Mouse (Mus musculus) telencephalon, adult 2 months (tissue): Measurements from ENCODE around the gene Gjd3.

Experiments
- DNase-seq: peaks from one replicate; pipeline ENCODE4 v3.0.0-alpha.2; 2011; ENCODE audit warnings: low read depth, low spot score

Gene Gjd3

DNA sequence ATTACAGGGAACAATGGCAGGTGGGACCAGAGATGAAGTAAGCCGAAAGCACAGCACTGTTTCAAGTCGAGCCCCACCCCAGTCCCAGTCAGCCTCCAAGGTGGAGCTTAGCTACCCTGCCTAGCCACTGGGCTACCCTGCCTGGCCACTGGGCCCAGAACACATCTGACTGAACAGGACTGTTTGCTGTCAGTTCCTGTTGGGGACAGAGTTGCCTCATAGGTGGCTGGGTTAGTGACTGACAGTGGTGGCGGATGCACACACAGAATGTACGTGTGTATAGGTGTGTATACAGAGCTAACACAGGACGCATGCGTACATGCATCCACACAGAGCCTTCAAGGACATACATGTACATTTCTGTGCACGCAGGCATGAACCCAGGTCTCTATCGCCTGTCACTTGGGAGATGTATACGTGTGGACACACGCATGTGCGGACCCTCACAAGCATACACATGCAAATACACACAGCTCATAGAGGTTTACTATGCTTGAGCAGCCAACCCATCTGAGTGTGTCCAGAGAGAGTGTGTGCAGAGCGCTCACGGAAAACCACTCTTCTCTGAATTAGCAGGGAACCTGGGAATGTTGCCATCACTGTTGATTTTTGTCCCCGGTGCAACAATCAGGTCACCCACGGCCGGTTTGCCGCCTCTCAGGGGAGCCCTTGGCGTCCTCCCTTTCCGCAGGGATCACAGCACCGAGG is 1.4 kb downstream of the Gjd3 start:
- DNase-seq, result no peak

DNA sequence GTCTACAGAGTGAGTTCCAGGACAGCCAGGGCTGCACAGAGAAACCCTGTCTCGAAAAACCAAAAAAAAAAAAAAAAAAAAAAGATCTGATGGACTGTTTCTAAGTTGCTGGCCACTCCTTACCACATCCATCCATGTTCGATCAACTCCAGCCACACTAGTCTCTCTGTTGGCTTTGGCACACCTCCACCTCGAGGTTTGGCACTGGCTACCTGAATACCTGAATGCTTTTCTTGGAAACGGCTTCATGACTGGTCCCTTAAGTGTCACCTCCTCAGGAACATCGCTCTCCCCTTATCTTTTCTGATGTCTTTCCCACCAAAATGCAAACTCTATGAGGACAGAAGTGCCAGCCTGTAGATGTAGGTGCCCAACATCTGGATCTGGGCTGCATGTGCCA is 3.5 kb downstream of the Gjd3 start:
- DNase-seq, result no peak

DNA sequence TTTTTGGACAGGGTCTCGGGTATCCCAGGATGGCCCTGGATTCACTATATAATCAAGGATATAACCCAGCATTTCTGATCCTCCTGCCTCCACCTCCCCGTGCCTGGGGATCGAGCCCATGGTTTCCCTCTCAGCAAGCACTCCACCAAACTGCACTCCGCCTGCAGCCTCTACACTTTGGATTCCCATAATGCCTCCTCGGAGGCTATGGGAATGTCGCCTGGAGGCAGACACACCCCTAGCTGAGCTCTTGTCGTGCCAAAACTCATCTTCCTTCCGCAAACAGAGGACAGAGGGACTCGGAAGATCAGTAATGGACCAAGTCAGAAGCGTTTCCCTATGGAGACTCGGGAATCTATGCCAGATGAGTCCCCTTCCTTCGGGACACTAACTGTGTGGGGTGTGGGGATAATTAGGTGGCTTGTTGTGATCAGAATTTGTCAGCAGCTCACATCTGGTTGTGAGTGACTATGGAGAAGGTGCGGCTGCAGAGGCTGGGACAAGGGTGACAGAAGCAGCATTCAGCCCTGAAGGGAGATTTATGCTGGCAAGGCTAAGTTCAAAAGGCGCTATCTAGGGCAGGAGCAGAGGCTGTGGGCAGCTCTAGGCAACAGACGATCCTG is 4.2 kb downstream of the Gjd3 start:
- no peak for DNase-seq

DNA sequence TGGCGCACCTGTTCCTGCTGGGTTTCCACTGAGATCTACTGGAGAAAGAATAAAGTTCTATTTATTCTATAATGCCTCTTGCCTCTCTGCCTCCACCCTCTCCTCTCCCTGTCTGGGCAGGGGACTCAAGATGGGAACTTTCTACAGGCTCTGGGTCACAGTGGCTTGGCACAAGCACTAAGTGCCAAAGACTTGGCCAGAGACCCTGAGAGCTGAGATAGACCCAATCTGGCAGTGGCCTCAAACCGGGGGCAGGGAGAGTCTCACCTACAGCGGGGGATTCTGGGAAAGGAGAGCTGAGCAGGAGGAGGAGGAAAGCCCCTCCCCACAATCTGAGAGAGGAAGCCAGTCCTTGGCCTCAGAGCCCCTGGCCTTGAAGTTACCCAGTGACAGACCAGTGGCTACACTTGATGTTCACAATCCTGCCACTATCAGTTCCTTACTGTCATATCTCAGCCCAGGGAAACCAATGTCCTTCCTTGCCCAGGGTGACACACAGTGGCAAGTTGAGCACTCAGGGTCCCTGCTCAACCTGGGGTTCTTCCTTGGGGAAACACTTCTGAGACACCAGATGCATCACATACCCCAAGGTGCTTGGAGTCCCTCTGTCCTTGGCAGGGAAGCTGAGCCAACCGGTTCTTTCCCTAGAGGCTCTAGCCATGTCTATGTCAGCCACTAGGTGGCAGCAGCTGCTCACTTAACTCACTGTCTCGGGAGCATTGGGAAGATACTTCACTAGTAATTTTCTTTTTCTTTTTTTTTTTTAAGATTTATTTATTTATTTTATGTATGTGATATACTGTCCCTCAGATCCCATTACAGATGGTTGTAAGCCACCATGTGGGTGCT is 7.7 kb downstream of the Gjd3 start:
- no peak for DNase-seq

DNA sequence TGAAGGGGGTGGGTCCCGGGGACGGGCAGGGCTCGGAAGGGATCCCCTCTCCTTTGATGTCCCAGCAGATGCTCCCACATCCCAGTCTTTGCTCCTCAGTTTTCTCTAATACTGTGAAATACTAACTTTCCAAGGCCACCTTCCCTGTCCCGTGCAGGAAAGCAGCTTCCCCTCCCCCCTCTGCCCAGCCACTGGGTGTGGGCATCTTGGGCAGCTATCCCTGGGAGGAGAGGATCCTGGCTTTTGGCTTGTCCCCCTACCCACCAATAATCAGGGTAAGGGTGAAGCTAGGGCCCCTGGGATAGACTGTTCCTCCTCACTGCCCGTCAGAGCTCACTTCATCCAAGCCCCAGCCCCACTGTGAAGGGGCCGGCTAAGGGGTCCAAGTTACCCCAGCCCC is 8.6 kb downstream of the Gjd3 start:
- DNase-seq, result no peak

DNA sequence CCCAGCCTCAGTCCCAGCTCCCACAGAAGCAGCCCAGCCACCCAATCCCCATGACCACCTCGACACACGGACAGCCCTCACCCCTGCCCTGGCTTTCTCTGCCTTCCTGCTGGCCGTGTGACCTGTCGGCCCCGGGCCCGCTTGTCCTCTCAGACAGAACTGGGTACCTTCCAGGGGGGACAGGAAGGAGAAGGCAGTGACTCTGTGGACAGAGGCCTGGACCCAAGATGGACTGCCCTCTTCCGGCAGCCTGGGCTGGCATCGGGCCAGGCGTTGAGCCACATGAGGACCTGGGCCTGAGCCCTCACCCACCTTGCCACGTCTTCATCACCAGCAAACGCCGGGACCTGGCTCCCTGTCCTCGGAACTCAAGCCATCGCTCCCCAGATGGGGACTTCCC is 9.2 kb downstream of the Gjd3 start:
- DNase-seq, result no peak

DNA sequence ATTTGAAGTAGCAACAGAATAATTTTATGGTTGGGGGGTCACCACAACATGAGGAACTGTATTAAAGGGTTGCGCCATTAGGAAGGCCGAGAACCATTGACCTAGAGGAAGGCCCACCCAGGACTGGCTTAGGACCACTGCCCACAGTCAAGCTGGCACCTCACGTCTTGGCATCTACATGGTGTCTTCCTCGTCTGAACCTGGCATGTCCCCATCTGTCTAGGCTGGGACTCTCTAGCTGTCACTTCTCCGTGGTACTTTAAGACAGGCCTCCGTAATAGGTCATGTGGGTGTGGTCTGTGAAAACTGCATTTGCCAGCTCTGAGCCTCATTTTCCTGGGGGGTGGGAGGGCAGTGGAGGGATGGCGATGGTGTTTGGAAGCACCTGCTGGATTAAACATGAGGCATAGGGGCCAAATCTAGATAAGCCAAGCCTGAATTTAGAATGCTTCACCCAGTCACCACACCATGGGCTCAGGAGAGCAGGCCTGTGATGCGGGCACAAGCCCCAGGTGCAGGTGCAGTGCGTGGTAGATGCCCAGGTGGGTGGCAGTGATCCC is 9.9 kb downstream of the Gjd3 start:
- no peak for DNase-seq

DNA sequence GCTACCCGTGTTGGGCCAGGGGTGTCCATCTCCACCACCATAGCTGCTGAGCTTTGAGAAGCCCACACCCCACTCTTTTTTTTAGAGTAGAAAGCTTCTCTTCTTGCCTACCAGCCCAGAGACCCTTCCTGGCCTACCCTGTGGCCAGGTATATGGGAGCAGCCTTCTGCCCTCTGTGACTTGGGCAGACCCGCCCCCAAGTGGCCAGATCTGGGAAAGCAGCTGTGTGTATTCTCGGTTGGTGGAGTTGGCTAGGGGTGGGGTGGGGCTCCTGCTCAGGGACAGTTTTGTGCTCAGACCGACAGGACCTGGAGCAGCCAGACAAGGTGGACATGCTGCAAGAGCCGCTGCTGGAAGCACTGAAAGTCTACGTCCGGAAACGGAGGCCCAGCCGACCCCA is 10.6 kb downstream of the Gjd3 start:
- DNase-seq, result no peak

DNA sequence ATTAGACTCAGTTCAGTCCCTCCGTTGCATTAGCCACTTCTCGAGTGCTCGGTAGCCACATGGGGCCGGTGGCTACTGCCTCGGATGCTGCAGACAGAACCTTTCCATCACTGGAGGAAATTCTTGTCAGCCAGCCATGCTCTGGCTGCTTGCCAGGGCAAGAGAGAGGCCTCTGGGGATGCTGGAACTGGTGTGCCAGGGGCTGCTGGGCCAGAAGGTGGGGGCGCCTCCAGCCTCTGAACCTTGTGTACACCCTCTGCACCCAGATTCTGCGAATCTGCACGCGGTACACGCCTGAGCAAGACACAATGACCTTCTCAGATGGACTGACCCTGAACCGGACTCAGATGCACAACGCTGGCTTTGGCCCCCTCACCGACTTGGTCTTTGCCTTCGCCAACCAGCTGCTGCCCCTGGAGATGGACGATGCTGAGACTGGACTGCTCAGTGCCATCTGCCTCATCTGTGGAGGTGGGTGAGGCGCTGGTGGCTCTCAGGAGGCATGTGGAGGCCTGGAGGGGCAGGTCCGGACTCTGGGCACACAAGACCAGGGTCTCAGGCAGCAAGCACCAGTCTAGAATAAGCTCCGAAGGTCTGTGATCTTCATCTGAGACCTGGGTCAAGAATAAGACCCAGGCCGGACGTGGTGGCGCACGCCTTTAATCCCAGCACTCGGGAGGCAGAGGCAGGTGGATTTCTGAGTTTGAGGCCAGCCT is 11.3 kb downstream of the Gjd3 start:
- no peak for DNase-seq

DNA sequence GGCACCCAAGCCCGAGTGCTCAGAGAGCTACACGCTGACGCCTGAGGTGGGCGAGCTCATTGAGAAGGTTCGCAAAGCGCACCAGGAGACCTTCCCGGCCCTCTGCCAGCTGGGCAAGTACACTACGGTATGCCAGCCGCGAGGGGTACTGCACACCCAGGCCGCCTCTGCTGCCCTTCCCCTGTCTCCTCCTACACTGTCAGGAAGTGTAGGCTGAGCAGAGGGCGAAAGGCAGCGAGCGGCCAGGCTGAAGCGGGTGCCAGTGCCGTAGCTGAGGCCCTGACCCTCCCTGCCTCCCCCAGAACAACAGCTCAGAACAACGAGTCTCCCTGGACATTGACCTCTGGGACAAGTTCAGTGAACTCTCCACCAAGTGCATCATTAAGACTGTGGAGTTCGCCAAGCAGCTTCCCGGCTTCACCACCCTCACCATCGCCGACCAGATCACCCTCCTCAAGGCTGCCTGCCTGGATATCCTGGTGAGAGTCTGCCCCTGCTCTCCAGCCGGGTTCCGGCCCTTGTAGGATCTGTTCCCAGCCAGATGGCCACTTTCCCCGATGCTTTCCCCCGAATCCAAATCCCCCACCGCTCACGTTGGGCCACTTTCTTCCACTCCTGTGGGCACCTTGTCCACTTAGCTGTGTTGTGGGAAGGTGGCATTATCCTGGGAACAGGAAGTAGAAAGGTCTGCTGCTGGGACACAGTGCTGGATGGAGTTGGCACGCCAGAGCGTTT is 12.5 kb downstream of the Gjd3 start:
- DNase-seq, result no peak

DNA sequence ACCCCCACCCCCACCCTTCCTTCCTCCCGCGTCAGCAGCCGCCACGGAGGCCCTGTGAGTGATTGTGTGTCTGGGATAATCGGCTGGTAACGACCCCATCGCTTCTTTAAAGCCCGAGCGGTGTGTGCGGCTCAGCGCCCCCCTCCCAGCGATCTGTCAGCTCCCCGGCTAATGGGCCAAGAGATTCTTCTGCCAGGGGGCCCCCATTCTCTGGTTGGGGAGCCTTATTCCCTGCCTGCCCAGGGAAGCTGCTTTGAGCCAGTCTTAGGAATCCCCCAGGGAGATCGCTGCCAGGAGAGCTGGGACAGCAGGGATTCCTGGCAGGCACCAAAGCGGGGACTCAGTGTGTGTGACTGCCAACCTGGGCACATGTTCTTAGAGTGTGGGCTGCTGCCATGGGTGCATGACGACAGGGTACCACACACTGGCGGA is 13.3 kb downstream of the Gjd3 start:
- DNase-seq, result peak; percentile 84

DNA sequence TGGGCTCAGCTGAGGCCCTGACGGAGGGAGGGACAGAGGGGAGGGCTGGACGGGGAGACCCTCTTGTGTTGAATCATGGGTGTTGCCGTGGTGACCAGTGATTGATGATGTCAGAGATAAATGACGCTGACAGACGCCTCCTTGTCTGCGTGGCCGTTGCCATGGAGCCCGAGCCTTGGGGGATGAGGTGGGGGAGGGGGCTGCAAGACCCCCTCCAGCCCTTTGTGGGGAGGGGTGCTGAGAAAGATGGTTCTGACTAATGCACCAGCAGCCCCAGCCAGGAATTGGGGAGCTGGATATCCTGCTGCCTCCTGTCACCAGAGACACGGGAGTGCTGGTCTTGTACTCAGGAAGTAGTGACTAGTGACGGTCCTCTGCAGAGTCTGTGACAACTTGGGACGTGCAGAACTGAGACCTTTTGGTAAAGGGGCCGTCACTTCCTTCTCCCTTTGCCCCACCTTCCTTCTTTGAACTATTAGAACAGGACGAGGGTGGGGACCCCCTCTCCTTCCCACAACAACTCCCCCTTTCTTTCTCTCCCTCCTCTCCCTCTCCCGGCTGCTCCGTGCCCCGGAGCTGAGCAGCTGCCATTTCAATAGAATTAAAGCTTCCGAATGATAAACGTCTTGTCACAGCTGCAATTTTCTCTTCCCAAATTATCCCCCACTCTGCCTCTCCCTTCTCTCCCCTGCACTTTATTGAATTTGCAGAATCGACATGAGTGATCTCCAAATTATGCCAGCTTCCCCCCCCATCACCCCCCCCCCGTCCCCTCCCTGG is 13.9 kb downstream of the Gjd3 start:
- no peak for DNase-seq

DNA sequence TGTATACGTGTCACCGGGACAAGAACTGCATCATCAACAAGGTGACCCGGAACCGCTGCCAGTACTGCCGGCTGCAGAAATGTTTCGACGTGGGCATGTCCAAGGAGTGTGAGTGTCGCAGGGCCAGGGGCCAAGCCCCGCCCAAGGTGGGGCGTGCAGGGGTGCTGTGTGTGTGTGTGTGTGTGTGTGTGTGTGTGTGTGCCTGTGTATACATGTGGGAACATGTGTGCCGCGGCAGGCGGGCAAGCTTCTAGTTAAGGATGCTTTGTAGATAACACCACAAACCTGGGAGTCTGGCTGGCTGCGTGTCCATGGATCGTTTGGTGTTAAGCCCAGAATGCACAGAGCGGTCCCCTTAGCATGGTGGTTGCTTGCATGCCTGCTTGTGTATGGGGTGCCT is 14.7 kb downstream of the Gjd3 start:
- DNase-seq, result no peak

DNA sequence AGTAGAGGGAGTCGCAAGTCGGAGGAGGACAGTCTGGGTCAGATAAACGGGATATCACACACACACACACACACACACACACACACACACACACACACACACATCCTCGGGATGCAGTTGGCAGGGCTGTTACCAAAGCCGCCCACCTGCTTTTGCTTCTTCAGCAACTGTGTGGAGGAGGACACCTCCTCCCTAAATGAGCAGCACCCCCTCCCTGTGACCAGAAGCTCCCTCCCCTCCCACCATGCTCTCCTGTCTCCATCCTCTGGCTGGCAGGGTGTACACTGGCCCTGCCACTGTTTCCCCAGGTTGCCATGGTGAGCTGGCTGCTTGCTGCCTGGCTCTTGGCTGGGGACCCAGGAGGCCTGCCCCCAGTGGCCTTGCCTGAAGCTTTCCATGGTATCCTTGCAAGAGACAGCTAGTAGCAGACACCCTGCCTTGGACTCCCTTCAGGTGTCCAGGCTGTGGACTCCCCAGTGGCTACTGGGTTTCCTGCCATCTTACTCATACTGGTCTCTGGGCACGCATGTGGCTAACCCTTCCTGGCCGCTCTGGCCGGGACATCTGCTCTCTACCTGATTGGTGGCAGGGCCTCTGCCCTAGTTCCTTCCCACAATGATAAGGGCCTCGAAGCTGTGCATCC is 16.2 kb downstream of the Gjd3 start:
- no peak for DNase-seq

DNA sequence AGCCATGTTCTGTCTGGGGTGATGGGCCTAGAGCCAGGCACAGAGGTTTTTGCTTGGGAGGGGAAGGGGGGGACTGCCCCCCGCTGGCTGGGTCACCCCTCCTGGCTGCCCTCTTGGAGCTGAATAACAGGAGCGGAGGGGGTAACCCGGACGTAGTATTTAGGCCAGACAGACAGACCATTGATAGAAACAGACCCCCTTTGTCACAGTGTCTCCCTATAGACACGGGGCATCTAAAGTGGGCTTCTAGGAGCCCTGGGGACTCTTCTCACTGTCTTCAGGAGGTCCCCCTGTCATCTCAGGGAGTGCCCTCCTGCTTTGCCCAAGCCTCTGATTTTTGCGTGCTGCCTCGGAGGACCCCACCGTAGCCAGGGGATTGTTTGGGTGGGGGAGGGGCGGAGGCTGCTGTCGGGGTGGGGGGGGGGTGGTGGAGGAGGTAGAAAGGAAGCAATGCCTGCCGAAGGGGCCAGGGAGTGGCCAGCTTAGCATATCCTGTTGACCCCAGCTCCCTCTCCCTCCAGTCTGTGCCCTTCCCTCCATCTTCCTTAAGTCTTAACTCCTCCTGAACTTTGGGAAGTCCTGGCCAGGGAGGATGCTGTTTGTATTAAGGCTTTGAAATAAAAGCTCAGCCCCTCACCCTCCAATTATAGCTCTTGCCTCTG is 17.3 kb downstream of the Gjd3 start:
- no peak for DNase-seq

DNA sequence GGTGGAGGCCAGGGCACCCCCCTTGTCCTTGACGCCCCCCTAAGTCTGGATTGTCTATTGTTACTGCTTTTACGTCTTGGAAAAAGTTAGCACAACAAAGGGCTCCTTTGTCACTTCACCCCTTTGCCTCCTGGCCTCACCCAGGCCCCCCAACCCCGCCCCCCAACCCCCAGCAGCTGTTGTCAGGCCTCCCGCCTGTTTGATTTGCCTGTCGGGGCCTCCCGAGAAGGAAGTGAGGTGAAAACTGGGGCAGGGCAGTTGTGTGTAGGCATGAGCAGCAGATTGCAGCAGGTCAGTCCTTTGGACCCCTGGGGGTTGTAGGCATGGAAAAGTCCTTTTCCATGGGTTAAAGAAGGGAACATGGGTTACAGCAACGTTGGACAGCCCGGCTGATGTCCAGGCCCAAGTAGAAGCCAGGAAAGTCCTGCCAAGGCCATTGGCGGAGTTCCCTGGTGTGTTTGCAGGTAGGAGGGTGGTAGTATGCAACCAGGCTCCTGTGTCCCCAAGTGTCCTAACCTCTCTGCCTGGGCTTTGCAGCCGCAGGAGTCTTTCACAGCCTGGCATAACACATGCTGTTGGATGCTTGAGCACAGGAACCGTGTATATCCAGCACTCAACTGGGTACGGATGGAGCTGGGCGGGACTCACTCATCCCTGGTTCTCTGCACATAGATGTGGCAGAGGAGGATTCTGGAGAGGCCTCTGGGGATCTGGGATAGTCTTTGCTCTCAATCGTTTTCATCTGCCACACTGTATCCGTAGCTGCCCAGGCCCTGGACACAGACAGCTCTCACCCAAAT is 18.0 kb downstream of the Gjd3 start:
- no peak for DNase-seq

DNA sequence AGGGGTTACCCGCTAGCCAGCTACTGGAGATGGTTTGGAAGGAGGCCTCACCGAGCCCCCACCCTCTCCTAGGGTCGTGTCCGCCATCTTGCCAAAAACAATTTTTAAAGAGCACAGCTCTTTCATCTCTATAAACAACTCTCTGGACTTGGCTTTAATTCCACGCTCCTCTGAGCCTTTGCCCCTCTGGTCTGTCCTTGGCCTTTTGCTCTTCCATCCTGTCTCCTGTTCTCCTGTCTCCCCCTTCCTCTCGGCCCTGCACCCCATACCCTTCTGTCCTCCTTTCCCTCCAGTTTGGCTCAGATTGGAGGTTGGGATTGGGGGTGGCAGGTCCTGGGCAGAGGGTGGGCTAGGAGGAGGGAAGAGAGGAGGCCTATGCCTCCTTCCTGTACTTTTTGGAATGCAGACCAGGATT is 18.6 kb downstream of the Gjd3 start:
- no peak for DNase-seq
